Mouse (Mus musculus) Muller cell, postnatal 12 days (primary cell): ENCODE data around the gene Akap13.
"Not testable (repeated sequence)": the region's sequence is repeated elsewhere in the genome, so short reads cannot be mapped to it uniquely, and the experiment has no call there.

Experiments
- DNase-seq: peaks from one replicate; pipeline ENCODE4 v3.0.0-alpha.2; 2015; ENCODE audit errors: inconsistent ontology term

The Akap13 gene

DNA sequence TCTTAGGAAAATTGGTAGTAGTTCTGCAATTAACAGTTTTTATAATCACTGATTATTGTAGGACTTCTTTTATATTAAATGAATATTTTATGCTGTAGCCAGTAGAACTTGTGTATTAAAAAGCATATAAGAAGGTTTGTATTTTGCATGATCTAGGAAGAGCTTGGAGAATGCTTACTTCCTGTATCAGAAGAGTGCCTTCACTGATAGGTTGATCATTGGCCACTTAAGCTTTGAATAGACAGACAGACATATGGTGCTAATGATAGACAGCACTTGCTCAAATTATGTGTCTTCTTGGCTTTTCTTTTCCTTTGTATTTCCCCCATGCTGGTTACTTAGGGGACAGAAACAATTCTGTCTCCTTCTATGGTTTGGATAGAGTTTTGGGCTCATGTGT, 139.9 kb downstream of the Akap13 start:
- DNase-seq = no peak

GRCm38 (mm10) chr7:75596058-75596748, 140.9 kb downstream of the Akap13 start:
- DNase-seq = peak; percentile 64

- DNase-seq = no peak
Observed at GRCm38 (mm10) chr7:75597840-75598239, 142.5 kb downstream of the Akap13 start.

DNA sequence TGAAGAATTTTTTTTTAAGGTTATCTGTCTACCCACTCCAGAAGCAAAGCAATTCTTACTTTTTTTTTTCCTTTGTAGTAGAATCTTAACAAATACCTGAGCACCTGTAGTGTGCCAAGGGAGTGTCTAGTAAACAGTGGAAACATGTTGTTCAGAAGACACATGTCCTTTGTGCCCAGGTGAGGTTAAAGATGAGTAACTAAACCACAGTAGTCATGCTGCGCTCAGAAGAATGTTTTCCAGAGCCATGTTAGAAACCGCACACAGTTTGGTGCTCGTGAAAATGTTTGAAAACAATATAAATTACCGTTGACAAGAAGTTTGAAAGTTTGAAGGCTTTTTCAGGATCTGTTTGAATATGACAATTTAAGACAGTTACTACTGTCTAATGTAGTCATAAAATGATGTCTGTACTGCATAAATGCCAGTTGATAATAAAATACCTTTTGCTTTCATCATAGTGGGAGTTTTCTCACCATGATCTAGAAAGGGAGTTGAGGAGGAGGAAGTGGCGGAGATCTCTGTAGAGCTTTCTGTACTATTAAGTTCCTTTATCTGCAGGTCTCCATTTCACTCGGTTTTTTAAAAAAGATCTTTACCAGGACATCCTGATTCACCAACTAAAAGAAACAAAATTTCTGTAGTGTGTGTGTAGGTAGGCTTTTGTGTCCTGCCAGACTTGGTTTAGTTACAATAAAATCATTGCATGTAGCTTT, 145.2 kb downstream of the Akap13 start:
- no peak for DNase-seq

GRCm38 (mm10) chr7:75607248-75607647, 151.9 kb downstream of the Akap13 start:
- no peak for DNase-seq

DNA sequence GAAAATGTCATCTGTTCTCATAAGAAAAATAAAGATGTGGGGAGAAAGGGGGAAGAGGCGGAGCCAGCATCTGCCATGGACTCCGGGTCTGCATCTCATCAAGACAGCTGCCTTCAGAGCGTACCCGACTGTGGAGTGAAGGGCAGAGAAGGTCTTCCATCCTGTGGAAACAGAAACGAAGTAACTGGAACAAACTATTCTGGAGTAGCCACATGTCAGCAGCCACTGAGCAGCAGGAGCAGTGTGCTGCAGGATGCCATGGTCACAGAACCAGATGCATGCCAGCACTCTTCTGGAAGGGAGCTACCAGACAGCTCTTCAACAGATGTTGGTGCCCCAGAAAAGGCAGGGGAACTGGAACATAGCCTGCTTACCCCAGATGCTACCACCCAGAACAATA, 153.4 kb downstream of the Akap13 start:
- no peak for DNase-seq

DNA sequence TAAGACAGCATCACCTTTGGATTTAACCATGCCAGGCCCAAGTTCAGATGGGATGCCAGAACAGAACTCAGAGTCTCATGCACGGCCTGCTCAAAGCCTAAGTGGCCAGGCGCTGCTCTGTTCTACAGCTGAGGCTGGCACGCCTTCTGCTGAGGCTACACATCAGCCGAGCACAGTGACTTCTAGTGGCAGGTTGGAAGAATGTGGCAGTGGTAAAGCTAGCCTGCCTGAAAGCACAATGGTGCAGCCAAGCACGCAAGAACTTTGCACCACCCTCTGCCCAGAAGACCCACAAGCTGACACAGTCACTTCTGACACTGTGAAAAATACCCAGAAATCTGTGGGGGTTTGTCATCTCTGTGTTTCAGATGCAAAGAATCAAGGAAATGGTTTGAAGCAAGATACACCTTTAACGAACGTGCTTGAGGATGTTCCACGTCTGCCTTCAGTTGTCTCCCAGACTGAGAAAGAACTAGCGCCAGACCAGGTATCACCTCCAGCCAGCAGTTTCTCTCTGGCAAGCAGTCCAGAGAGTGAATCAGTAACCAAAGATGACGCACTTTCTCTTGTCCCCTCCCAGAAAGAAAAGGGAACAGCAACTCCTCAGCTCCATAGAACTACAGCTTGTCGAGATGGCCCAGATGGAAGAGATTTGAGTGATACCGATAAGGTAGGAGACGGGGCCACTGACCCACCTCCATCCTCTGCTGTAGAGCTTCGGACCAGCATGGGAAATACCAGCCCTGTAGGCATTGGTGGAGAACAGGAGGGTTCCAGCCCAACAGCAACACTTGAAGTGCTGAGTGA, 154.3 kb downstream of the Akap13 start:
- no peak for DNase-seq

- DNase-seq = no peak
Observed at GRCm38 (mm10) chr7:75610391-75610790, 155.1 kb downstream of the Akap13 start.

GRCm38 (mm10) chr7:75611261-75611950, 156.1 kb downstream of the Akap13 start:
- DNase-seq = no peak

DNA sequence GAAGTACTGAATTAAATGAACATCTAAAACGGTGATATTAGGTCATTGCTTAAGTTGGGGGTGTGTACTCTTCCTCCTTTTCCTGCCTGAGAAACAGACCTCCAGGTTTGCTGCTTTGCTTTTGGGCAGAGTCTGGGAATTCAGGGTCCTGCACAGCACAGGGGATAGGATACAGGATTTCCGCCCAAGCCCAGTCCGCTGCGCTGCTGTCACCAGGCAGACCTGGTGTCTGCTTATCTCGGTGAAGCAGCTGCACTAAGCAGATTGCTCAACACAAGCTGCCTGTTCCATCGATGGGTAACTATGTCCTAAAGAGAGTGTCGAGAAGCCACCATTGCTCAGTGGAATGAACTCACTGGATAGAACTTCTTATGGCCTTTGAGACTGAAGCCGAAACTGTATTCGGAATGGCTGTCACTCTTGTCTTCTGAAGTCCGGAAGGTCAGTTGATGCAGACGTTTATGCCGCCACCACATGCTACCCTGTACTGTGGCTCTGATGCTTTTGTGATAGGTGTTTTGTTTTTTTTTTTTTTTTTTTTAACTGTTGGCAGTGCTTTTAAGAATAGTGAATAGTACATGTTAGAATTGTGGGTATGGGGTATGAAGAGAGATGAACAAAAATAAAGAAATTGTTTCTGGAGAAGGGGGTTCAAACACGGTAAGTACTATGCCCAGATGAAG, 156.8 kb downstream of the Akap13 start:
- DNase-seq = no peak

DNA sequence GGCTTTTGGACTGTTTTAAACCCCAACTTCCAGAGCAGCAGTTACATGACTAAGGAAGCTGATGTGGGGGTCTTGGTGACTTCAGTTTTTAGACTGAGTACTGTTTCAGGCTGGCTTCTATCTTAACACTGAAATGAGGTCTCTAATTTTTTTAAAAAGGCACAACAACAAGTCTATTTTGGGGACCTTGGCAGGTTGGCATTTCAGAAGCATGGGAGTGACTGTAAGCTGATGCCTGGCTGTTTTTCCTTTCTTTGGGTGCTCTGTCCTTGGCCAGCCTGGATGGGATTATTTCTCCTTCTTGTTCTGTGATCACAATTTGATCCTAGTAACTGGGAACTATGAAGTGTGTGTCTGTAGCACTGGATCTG, 157.3 kb downstream of the Akap13 start:
- DNase-seq = no peak

DNA sequence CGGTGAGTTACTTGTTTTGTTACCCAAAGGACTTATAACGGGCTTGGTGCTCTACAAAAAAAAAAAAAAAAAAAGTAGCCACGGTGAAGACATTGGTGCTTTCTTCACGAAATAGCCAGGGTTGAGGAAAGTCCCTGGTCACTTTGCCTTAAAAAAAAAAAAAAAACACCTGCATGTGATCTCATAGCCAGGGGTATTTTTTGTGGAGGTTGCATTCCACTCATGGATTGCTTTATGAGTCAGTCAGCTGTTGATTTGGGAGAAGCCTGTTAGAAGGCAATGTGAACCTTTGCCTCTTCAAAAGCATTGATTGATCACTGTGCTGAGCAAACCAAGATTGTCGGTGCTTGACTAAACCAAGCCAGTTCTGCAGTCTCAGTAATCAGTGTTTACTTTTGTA, 157.9 kb downstream of the Akap13 start:
- peak; percentile 20 for DNase-seq

DNA sequence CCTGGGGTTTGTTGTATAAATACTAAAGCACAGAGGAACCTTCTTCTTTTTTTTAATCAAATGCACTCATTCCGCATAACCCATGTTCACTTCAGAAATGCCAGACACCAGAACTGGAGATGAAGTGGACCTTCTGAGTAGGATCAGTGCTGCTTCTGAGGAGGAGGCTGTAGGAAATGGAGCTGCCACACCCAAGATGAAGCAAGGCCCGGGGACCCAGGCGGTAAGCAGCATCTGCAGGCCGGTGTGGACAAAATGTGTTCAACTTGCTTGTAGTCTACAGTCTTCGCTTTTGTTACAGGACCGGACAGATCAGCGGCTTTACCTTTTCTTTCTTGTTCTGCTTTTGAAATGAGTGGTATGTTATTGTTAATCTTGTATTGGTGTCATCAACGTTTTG, 159.5 kb downstream of the Akap13 start:
- no peak for DNase-seq

DNA sequence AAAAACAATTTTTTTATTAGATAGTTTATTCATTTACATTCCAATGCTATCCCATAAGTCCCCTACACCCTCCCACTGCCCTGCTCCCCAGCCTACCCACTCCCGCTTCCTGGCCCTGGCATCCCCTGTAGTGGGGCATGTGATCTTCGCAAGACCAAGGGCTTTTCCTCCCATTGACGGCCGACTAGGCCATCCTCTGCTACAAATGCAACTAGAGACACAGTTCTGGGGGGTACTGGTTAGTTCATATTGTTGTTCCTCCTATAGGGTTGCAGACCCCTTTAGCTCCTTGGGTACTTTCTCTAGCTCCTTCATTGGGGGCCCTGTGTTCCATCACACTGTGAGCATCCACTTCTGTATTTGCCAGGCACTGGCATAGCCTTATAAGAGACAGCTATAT, 161.9 kb downstream of the Akap13 start:
- DNase-seq = not testable (repeated sequence)

- DNase-seq = peak; percentile 79
Observed at GRCm38 (mm10) chr7:75618699-75619098, 163.4 kb downstream of the Akap13 start.

DNA sequence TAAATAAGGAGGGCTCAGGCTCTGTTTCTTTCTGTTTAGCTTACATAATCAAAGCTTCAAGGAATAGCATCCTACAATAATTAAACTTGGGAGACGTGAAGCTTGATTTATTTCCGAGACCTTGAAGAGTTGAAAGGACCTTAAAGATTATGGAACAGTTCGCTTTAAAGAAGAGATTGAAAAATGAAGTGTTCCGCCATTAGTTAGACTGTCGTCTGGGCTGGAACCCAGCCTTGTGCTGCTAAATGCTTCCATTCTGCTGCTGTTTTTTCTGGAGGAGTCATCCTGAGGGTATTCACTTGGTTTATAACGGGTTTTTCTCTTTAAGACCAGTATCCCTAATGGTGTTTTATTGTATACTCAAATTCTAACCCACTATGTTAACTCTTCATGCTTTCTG, 164.5 kb downstream of the Akap13 start:
- no peak for DNase-seq

- no peak for DNase-seq
Observed at GRCm38 (mm10) chr7:75620395-75620960, 165.1 kb downstream of the Akap13 start.

GRCm38 (mm10) chr7:75620976-75621375, 165.6 kb downstream of the Akap13 start:
- no peak for DNase-seq

- DNase-seq = no peak
Observed at GRCm38 (mm10) chr7:75627831-75628230, 172.5 kb downstream of the Akap13 start.

DNA sequence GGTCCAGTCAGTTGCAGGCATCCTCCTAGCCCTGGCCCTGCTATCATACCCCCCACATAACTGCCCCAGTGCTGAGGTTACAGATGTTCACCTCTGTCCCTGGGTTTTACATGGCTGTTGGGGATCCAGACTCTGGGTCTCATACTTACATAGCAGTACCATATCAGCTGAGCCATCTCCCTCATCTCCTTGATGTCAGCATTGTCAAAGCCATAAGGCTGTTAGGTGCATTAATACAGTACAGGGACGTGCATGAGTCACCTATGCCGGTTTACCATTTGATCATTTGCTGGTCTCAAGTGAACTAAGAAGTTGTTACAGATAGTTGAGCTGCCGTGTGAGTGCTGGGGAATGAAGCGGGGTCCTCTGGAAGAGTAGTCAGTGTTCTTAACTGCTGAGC, 174.3 kb downstream of the Akap13 start:
- no peak for DNase-seq

DNA sequence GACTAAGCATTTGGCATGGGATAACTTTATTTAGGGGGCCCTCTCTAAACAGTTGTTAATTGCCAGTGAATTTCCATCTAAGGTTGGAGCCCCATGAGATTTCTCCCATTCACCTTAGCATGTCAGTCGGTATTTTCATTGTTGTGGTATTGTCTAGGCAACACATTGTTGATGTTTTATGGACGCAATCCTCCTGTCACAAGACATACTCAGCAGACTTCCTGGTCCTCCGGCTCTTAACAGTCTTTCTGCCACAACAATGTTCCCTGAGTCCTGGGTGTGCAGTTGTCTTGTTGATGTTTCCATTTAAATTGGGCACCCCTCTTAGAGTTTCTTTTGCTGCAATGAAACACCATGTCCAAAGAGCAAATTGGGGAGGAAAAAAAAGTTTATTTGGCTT, 177.6 kb downstream of the Akap13 start:
- no peak for DNase-seq
